Mouse (Mus musculus) ES-Bruce4 (cell line): ENCODE measurements around the gene Iars2. TPM values are rescaled to one million over a fixed set of nuclear protein-coding genes. Genes with fewer than 3 reads are reported as not detected.

ENCODE experiments used
- H3K27ac ChIP-seq: 2 replicates; pipeline ENCODE4 v1.5.1; 2012; ENCODE audit warnings: low read length, inconsistent platforms; ENCODE audit not compliant: insufficient read depth
- H3K27me3 ChIP-seq: 2 replicates; pipeline ENCODE4 v1.6.1; 2012; ENCODE audit warnings: mild to moderate bottlenecking, low read length, inconsistent platforms; ENCODE audit not compliant: control insufficient read depth, poor library complexity, insufficient read depth, severe bottlenecking
- H3K36me3 ChIP-seq: 2 replicates; pipeline ENCODE4 v1.6.1; 2012; ENCODE audit warnings: inconsistent platforms, mild to moderate bottlenecking, low read length, moderate library complexity; ENCODE audit not compliant: control insufficient read depth, poor library complexity, insufficient read depth, severe bottlenecking
- H3K4me1 ChIP-seq: one replicate; pipeline ENCODE4 v1.8.1; 2011; ENCODE audit warnings: low read length; ENCODE audit not compliant: control insufficient read depth, insufficient read depth
- H3K4me3 ChIP-seq: 2 replicates; pipeline ENCODE4 v1.5.1; 2011; ENCODE audit warnings: low read depth, mild to moderate bottlenecking, low read length
- H3K9ac ChIP-seq: 2 replicates; pipeline ENCODE4 v1.6.1; 2012; ENCODE audit warnings: low read depth, mild to moderate bottlenecking, inconsistent platforms; ENCODE audit not compliant: poor library complexity, severe bottlenecking
- H3K9me3 ChIP-seq: replicated peaks from 2 replicates; pipeline ENCODE4 v1.6.1; 2012; ENCODE audit warnings: mild to moderate bottlenecking, low read length, inconsistent platforms; ENCODE audit not compliant: control insufficient read depth, poor library complexity, insufficient read depth, severe bottlenecking
- CTCF ChIP-seq: IDR thresholded peaks from one replicate; pipeline ENCODE4 v1.8.1; 2011; ENCODE audit warnings: low read depth, low read length
- EP300 ChIP-seq: IDR thresholded peaks from 2 replicates; pipeline ENCODE4 v1.6.1; 2011; ENCODE audit warnings: low read depth, low read length; ENCODE audit not compliant: insufficient read depth
- POLR2A ChIP-seq: IDR thresholded peaks from one replicate; pipeline ENCODE4 v1.8.1; 2011; ENCODE audit warnings: low read length; ENCODE audit not compliant: insufficient read depth
- polyA plus RNA-seq: library from polyadenylated mRNA; stranded (reverse); fragments of >200 nt; gene quantifications from 2 replicates; pipeline ENCODE4 v1.2.4, GENCODE M21; 2011; ENCODE audit warnings: low read depth; ENCODE audit not compliant: missing spikeins, insufficient read depth, insufficient read length

Iars2 gene
- polyA plus RNA-seq, 1 experiment = 55.5 TPM

DNA sequence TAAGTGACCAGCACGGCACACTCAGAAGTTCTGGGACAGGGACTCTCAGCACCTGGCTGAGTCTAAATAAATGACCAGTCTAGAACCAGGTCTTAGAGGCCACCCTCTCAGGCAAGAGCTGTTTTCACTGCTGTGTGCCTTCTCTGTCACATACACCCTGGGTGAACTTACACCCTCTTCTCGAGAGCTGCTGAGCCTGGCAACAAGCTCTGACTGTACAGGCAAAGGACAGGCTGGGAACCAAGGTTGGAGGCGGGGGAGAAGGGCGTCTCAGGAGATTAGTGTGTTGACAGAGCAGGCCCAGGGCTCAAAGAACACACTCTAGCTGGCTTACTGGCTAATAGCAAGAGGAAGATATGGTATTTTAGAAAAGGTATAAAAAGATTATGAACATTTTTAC, 20.3 kb downstream of the Iars2 start:
- no peak overlapping the region for H3K4me3 ChIP-seq
- H3K9ac ChIP-seq = no peak overlapping the region
- peaks cover 10% of the 10 kb centered on the region for H3K36me3 ChIP-seq
- no peaks in the 10 kb centered on the region for H3K27me3 ChIP-seq
- no peaks in the 10 kb centered on the region for H3K4me1 ChIP-seq
- no peak overlapping the region for H3K27ac ChIP-seq
- H3K9me3 ChIP-seq = peaks cover 27% of the 10 kb centered on the region
- TF ChIP-seq POLR2A (no peak), CTCF (no peak), EP300 (no peak)

DNA sequence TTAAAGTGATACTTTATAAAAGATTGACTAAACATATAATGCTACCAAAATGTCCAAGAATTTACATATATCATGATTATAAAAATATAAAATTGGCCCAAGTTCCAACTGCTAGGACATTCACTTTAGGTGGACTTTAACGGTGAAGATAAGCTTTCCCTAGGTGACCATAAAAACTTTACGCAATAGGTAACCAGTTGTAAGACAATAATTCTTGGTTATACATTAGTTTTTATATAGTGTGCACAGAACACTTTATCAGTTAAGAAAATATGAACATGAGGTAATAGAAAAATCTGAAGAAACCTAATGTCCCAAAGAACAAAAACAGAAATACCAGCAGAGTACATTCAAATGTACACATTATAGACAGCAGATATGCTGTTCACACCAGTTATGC, 20.9 kb downstream of the Iars2 start:
- no peaks in the 10 kb centered on the region for H3K27me3 ChIP-seq
- peaks cover 6% of the 10 kb centered on the region for H3K36me3 ChIP-seq
- H3K4me1 ChIP-seq = no peaks in the 10 kb centered on the region
- no peak overlapping the region for H3K9ac ChIP-seq
- no peak overlapping the region for H3K4me3 ChIP-seq
- TF ChIP-seq POLR2A (no peak), CTCF (no peak), EP300 (no peak)
- H3K27ac ChIP-seq = no peak overlapping the region
- H3K9me3 ChIP-seq = peaks cover 31% of the 10 kb centered on the region

DNA sequence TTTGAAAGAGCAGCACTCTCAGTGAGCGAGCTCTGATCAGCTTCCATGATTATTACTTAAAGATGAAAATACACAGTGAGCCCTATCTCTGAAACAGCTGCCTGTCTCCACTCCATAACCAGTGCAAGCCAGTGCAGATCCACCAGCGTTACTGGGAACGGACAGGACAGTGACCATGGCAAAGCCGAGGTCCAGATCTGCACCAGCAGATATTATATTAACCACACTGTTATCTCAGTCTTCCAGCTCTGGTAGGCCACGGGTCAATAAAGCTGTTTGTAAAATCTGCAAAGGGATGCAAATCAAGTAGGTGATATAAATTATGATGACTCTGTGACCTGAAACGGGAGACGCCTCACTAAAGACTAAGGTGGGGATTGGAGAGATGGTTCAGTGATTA, 21.6 kb downstream of the Iars2 start:
- H3K36me3 ChIP-seq = peaks cover 6% of the 10 kb centered on the region
- TF ChIP-seq POLR2A = no peak
- no peak for TF ChIP-seq EP300
- TF ChIP-seq CTCF = no peak

DNA sequence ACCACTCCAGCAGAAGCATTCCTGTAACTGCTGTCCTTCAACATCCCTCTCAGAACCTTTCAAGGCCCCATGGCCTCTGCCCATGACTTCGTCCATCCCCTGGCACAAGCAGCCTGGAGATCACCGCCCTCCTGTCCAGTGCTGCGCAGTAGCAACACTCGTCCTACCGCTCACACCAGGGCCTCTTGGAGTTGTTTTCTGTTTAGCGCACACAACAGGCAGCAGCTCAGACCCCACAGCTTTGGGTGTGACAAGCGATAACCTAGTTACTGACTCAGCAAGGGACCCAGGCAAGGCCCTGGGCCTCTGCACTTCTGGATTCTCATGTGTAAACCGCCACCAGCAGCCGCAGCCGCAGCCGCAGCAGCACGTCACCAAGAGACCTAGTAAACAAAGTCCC, 22.4 kb downstream of the Iars2 start:
- H3K4me1 ChIP-seq = no peaks in the 10 kb centered on the region
- no peaks in the 10 kb centered on the region for H3K27me3 ChIP-seq
- H3K4me3 ChIP-seq = no peak overlapping the region
- peaks cover under 1% of the 10 kb centered on the region; the same call in 1 of the 2 replicates for H3K36me3 ChIP-seq
- H3K27ac ChIP-seq = no peak overlapping the region
- peaks cover 46% of the 10 kb centered on the region for H3K9me3 ChIP-seq
- H3K9ac ChIP-seq = no peak overlapping the region
- TF ChIP-seq POLR2A (no peak), EP300 (no peak), CTCF (no peak)

More for the DNA sequence above, 21.6 kb downstream of the Iars2 start:
- Histone ChIP-seq H3K9ac (no peak overlapping the region), H3K4me1 (no peaks in the 10 kb centered on the region), H3K27me3 (no peaks in the 10 kb centered on the region), H3K4me3 (no peak overlapping the region), H3K27ac (no peak overlapping the region), H3K9me3 (peaks cover 38% of the 10 kb centered on the region)

DNA sequence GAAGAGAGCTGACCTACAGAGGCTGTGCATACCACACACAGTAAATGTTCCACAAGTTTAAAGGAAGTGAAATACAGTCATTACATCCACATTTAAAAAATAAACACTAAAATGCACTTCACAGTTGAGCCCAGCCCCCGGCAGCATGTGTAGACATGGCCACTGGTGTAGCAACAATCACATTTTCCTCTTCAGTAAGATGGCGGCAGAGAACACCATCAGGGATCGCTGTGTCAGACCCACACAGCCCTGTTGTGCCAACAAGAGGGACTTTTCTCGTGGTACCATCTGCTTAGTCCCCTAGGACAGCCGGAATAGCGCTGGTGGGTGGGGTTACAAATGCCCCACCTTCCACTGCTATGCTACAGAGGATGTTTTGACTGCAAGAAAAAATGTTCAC, 26.4 kb downstream of the Iars2 start:
- Histone ChIP-seq H3K9me3 (peaks cover 40% of the 10 kb centered on the region), H3K4me1 (no peaks in the 10 kb centered on the region), H3K36me3 (no peaks in the 10 kb centered on the region), H3K27ac (no peak overlapping the region), H3K27me3 (no peaks in the 10 kb centered on the region), H3K4me3 (no peak overlapping the region), H3K9ac (no peak overlapping the region)
- TF ChIP-seq CTCF = no peak
- TF ChIP-seq POLR2A = no peak
- no peak for TF ChIP-seq EP300

DNA sequence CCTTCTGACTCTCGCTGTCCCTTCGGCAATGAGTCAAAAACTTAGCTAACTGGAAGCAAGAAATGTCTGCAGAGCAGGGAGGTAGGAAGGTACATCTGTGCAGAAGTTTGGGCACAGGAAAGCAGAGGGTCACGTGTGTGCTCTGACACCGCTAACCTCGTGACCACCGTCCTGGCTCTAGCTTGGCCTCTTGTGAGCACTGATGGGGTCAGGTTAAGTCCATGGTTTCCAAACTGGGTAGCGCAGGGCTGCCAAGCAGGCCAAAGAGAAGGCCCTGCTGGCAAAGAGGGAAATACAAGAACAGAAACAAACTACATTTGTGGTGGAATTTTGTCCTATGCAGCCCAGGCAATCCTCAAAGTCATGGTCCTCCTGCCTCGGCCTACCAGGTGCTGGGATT, 30.7 kb downstream of the Iars2 start:
- H3K36me3 ChIP-seq = peaks cover 4% of the 10 kb centered on the region; the same call in 1 of the 2 replicates

More for the DNA sequence above, 30.7 kb downstream of the Iars2 start:
- TF ChIP-seq POLR2A (no peak), CTCF (no peak), EP300 (no peak)
- no peaks in the 10 kb centered on the region for H3K27me3 ChIP-seq
- no peak overlapping the region for H3K9ac ChIP-seq
- no peak overlapping the region for H3K4me3 ChIP-seq
- no peak overlapping the region for H3K27ac ChIP-seq
- no peaks in the 10 kb centered on the region for H3K4me1 ChIP-seq
- H3K9me3 ChIP-seq = peaks cover 20% of the 10 kb centered on the region
